7 mouse cellular contexts compared by ENCODE assay signal in the genomic region with DNA sequence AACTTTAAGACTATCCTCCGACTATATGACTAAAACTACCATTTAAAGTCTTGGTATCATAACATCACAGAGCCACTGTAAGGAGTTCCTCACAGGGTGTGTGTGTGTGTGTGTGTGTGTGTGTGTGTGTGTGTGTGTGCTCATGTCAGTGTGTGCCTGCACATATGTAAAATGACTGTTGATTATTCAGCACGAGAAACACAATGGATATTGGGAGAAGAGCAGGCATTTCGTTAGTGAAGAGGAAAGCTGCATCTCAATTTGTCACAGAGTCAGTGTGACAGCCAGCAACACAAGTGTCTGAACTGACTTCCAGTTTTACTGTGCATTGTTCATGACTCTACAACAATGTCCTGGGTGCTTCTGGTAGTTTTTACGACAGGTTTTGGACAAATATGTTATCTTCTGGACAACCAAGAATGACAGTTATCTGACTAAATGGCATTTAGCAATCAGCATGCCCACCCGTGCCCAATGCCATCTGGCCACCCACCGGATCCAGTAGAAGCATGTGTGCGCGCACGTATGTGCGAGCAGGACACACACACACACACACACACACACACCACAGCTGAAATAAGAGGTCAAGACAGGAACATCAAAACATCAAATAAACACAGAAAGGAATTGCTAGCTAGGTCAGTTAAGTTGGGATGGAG. TPM values are rescaled to one million over a fixed set of nuclear protein-coding genes. Genes with fewer than 3 reads are reported as not detected.
A peak's percentile ranks its signal among the peaks of the same experiment; 100 is the strongest.
DNase-seq lines count a peak whose midpoint lies in the region; ATAC-seq and TF ChIP-seq lines count a peak whose summit lies in the region.

No protein-coding gene starts in this region.

- H3K4me3 ChIP-seq in megakaryocyte, embryonic 14.5 days (replicated peaks) = peak overlapping the region; percentile 97
- peak overlapping the region; percentile 62 for H3K4me3 ChIP-seq in heart, embryonic 16.5 days (ENCODE audit: low read length)
- H3K4me3 ChIP-seq in limb, embryonic 14.5 days (replicated peaks; ENCODE audit: low read length) = peak overlapping the region; percentile 78
- peak overlapping the region; percentile 81 for H3K4me3 ChIP-seq in stomach, embryonic 16.5 days (replicated peaks; ENCODE audit: low read length)

- H3K27ac ChIP-seq in heart, embryonic 16.5 days (ENCODE audit: low read length) = no peak overlapping the region
- no peak overlapping the region for H3K27ac ChIP-seq in limb, embryonic 14.5 days (replicated peaks; ENCODE audit: low read depth, low read length)
- H3K27ac ChIP-seq in stomach, embryonic 16.5 days (ENCODE audit: low read length) = peak overlapping the region; percentile 53; the same call in 1 of the 2 replicates

- WGBS in heart, embryonic 16.5 days = 64% methylated on average over 10 of the region's 10 CpGs
- WGBS in limb, embryonic 14.5 days = 48% methylated on average over 10 of the region's 10 CpGs
- 62% methylated on average over 10 of the region's 10 CpGs for WGBS in stomach, embryonic 16.5 days

- H3K9me3 ChIP-seq in megakaryocyte, embryonic 14.5 days = no peaks in the 10 kb centered on the region
- H3K9me3 ChIP-seq in heart, embryonic 16.5 days (replicated peaks; ENCODE audit: control insufficient read depth, low read length) = no peaks in the 10 kb centered on the region
- H3K9me3 ChIP-seq in limb, embryonic 14.5 days (ENCODE audit: control insufficient read depth, low read length) = no peaks in the 10 kb centered on the region
- no peaks in the 10 kb centered on the region for H3K9me3 ChIP-seq in stomach, embryonic 16.5 days (replicated peaks; ENCODE audit: control insufficient read depth, low read length)

- H3K9ac ChIP-seq in heart, embryonic 16.5 days (ENCODE audit: low read length) = no peak overlapping the region
- peak overlapping the region; percentile 17; the same call in 1 of the 2 replicates for H3K9ac ChIP-seq in limb, embryonic 14.5 days (ENCODE audit: low read depth, low read length, severe bottlenecking)
- peak overlapping the region; percentile 18 for H3K9ac ChIP-seq in stomach, embryonic 16.5 days (ENCODE audit: low read length)

- no peak for TF ChIP-seq POLR2A in limb, embryonic 14.5 days (IDR thresholded peaks at IDR 0.05; ENCODE audit: borderline replicate concordance, extremely low read depth, insufficient read depth, insufficient read length)

- peak overlapping the region; percentile 82 for H3K4me2 ChIP-seq in heart, embryonic 16.5 days (ENCODE audit: low read depth, low read length)
- peak overlapping the region; percentile 78 for H3K4me2 ChIP-seq in limb, embryonic 14.5 days (replicated peaks; ENCODE audit: low read depth, low read length, severe bottlenecking)
- H3K4me2 ChIP-seq in stomach, embryonic 16.5 days (ENCODE audit: low read depth, low read length) = peak overlapping the region; percentile 93

- no peaks in the 10 kb centered on the region for H3K36me3 ChIP-seq in megakaryocyte, embryonic 14.5 days (replicated peaks; ENCODE audit: low read length)
- no peaks in the 10 kb centered on the region for H3K36me3 ChIP-seq in heart, embryonic 16.5 days (ENCODE audit: control insufficient read depth, insufficient read depth)
- H3K36me3 ChIP-seq in limb, embryonic 14.5 days (ENCODE audit: control insufficient read depth, insufficient read depth, low read length) = no peaks in the 10 kb centered on the region
- H3K36me3 ChIP-seq in stomach, embryonic 16.5 days (ENCODE audit: control insufficient read depth, insufficient read depth, low read length) = no peaks in the 10 kb centered on the region

- ATAC-seq in megakaryocyte, adult 5-6 weeks (ENCODE audit: poor library complexity, severe bottlenecking) = no peak
- ATAC-seq in heart, embryonic 16.5 days (replicated peaks; ENCODE audit: extremely low read depth, insufficient read depth, low FRiP score) = no peak
- no peak for ATAC-seq in limb, embryonic 14.5 days (ENCODE audit: low FRiP score, low read depth)
- ATAC-seq in stomach, embryonic 16.5 days (ENCODE audit: insufficient read depth, low FRiP score) = no peak
- ATAC-seq in monocyte, adult 5-6 weeks (replicated peaks; ENCODE audit: insufficient number of reproducible peaks, low FRiP score, low TSS enrichment, poor library complexity, severe bottlenecking) = no peak

- peaks cover 23% of the 10 kb centered on the region for H3K4me1 ChIP-seq in megakaryocyte, embryonic 14.5 days
- no peaks in the 10 kb centered on the region for H3K4me1 ChIP-seq in heart, embryonic 16.5 days (ENCODE audit: control insufficient read depth, insufficient read depth, low read length)
- H3K4me1 ChIP-seq in limb, embryonic 14.5 days (ENCODE audit: control insufficient read depth, insufficient read depth, low read length) = 0 out of 2 replicates have a peak, but pooled peaks cover 2% of the 10 kb centered on the region
- H3K4me1 ChIP-seq in stomach, embryonic 16.5 days (ENCODE audit: control insufficient read depth, insufficient read depth, low read length) = no peaks in the 10 kb centered on the region

- H3K27me3 ChIP-seq in megakaryocyte, embryonic 14.5 days (replicated peaks) = peaks cover 9% of the 10 kb centered on the region
- no peaks in the 10 kb centered on the region for H3K27me3 ChIP-seq in heart, embryonic 16.5 days (ENCODE audit: control insufficient read depth, insufficient read depth, low read length)
- no peaks in the 10 kb centered on the region for H3K27me3 ChIP-seq in limb, embryonic 14.5 days (ENCODE audit: control insufficient read depth, insufficient read depth, low read length)
- H3K27me3 ChIP-seq in stomach, embryonic 16.5 days (ENCODE audit: control insufficient read depth, insufficient read depth, low read length) = no peaks in the 10 kb centered on the region

- DNase-seq in limb, embryonic 14.5 days (ENCODE audit: low spot score) = no peak
- no peak for DNase-seq in left cerebral cortex, adult 9 months (ENCODE audit: low spot score in 2 of 2)

RNA-seq across cellular contexts. Expression of a gene that starts 3.1 kb away (rescaled TPM):
- polyA plus RNA-seq in megakaryocyte, embryonic 14.5 days (2012; ENCODE audit: insufficient read depth, low replicate concordance) = 0.49 TPM in 1 of 2 replicates, not detected in the other
- total RNA-seq in megakaryocyte, adult 5-6 weeks (2015) = 7.2 and 8.1 TPM in 2 replicates
- 4.1 and 8.0 TPM in 2 replicates for total RNA-seq in megakaryocyte, adult 5-6 weeks (2017)
- 1.8 and 2.2 TPM in 2 replicates for polyA plus RNA-seq in heart, embryonic 16.5 days (2015; fragmentation: Nextera tagmentation; extraction: Ambion mirVana)
- 8.0 and 11.1 TPM in 2 replicates for polyA plus RNA-seq in limb, embryonic 14.5 days (2012; rRNA removed)
- 7.4 and 10.8 TPM in 2 replicates for polyA plus RNA-seq in limb, embryonic 14.5 days (2014; fragmentation: Nextera tagmentation; extraction: Ambion mirVana)
- polyA plus RNA-seq in stomach, embryonic 16.5 days (2015; fragmentation: Nextera tagmentation; extraction: Ambion mirVana) = 3.0 and 3.7 TPM in 2 replicates
- total RNA-seq in monocyte, adult 5-6 weeks (2017) = 0.39 to 1.5 TPM (median 0.86 TPM) in 3 replicates
